Mouse (Mus musculus): ENCODE data around the gene B4galnt1.

DNA sequence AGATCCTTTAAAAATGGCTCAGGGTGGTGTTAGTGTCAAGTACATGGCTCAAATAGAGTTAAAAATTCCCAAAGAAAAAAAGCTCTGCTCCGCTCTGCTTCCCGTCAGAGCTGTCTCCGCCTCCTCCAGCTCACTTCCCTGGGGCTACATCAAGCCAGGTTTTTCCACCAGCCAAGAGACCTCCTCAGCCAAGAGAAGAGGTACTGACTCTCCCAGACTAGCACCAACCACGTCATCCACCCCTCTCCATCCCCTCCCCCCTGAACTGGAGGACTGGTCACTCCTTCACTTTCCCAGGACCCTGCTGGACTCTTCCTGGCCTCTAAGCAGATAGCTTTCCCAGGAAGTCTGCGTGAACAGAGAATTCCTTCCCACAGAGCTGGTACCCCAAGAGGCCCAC, 31.4 kb downstream of the B4galnt1 start:
- TF ChIP-seq CTCF (IDR thresholded peaks at IDR 0.05; ENCODE audit: borderline replicate concordance, control insufficient read depth, extremely low read depth, insufficient read depth, low read length, poor library complexity): no peak
- TF ChIP-seq POLR2A (IDR thresholded peaks at IDR 0.05; ENCODE audit: control insufficient read depth, extremely low read depth, insufficient read depth, low read length, poor library complexity): no peak

Data from thymus, adult 2 months (tissue).